Mouse (Mus musculus): ENCODE results near the gene Etv1. TPM values are rescaled to one million over a fixed set of nuclear protein-coding genes. Genes with fewer than 3 reads are reported as not detected.

Gene Etv1
- polyA plus RNA-seq, 1 experiment from 2014 or later, result 18.5 TPM

DNA sequence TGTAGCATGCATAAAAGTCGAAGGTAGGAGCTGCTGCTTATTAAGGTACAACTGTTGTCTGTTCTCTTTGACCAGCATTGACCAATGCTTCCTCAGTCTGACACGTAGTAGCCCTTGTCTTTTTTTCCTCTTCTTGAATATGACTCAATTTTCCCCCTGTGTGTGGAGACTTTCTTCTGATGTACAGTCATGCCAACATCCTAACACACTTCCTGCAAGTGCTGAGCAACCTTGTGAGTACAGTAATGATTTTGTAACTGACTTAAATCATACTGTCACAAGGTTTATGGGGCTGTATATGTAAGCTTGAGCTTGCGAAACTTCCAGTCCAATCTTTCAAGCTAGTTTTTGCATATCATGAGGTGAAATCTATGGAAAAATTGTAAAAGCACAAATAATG, 125.3 kb downstream of the Etv1 start:
- Histone ChIP-seq H3K27me3 (ENCODE audit: insufficient read depth, poor library complexity, severe bottlenecking) (no peaks in the 10 kb centered on the region), H3K4me3 (no peak overlapping the region), H3K36me3 (no peaks in the 10 kb centered on the region), H3K9me3 (no peaks in the 10 kb centered on the region), H3K4me1 (no peaks in the 10 kb centered on the region), H3K27ac (no peak overlapping the region)
- 74% methylated on average over 3 of the region's 3 CpGs for WGBS
- no peak for DNase-seq (ENCODE audit: low spot score)

GRCm38 (mm10) chr12:38906314-38906713, 127.1 kb downstream of the Etv1 start:
- Histone ChIP-seq H3K4me3 (no peak overlapping the region), H3K27me3 (ENCODE audit: insufficient read depth, poor library complexity, severe bottlenecking) (no peaks in the 10 kb centered on the region), H3K36me3 (no peaks in the 10 kb centered on the region), H3K9me3 (no peaks in the 10 kb centered on the region), H3K4me1 (no peaks in the 10 kb centered on the region), H3K27ac (no peak overlapping the region)
- DNase-seq (ENCODE audit: low spot score), result no peak
- 81% methylated on average over 6 of the region's 6 CpGs for WGBS

DNA sequence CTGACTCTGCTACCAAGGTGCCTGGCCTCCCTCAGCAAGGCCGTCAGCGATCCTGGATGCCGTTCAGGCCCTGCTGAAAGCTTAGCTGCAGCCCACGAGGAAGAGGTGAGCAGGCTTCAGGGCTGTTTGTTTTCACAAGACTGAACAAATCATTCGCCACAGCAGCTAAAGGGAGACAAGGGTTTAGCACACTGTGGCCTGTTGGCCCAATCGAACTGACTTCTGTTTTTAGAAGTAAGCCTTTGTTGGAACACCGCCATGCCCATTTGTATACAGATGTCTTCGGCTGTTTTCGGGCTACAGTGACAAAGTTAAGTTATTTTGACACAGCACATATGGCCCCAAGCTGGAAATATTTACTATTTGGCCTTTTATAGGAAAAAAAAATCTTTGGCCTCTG, 127.6 kb downstream of the Etv1 start:
- no peaks in the 10 kb centered on the region for H3K9me3 ChIP-seq
- H3K4me3 ChIP-seq, result no peak overlapping the region
- H3K27ac ChIP-seq, result no peak overlapping the region
- H3K4me1 ChIP-seq, result no peaks in the 10 kb centered on the region
- DNase-seq (ENCODE audit: low spot score), result no peak
- no peaks in the 10 kb centered on the region for H3K36me3 ChIP-seq
- WGBS, result 58% methylated on average over 9 of the region's 9 CpGs
- no peaks in the 10 kb centered on the region for H3K27me3 ChIP-seq (ENCODE audit: insufficient read depth, poor library complexity, severe bottlenecking)

- 88% methylated on average over 3 of the region's 3 CpGs for WGBS
- no peak for DNase-seq (ENCODE audit: low spot score)
Observed at GRCm38 (mm10) chr12:38908947-38909346, 129.8 kb downstream of the Etv1 start.

More at GRCm38 (mm10) chr12:38908947-38909346, 129.8 kb downstream of the Etv1 start:
- Histone ChIP-seq H3K9me3 (no peaks in the 10 kb centered on the region), H3K27me3 (ENCODE audit: insufficient read depth, poor library complexity, severe bottlenecking) (no peaks in the 10 kb centered on the region), H3K27ac (no peak overlapping the region), H3K4me3 (no peak overlapping the region), H3K4me1 (no peaks in the 10 kb centered on the region), H3K36me3 (no peaks in the 10 kb centered on the region)
